Mouse (Mus musculus) heart, postnatal 36 days (tissue): ENCODE data around the gene Kcnmb1. TPM values are rescaled to one million over a fixed set of nuclear protein-coding genes. Genes with fewer than 3 reads are reported as not detected.

ENCODE experiments used
- DNase-seq, 2 experiments: peaks; one replicate each; pipeline ENCODE4 v3.0.0; 2021 to 2022
- intact Hi-C: fragments of 180-260 bp; cut with DNase I; formaldehyde crosslinking; loops from one replicate; pipeline ENCODE4 v1.15.1; 2025
- total RNA-seq, 2 experiments: library from RNA; stranded (reverse); gene quantifications; 2 replicates each; pipeline ENCODE4 v1.2.3; 2021

Gene Kcnmb1
- total RNA-seq, 2 experiments from 2014 or later: 0.84 to 0.97 TPM

DNA sequence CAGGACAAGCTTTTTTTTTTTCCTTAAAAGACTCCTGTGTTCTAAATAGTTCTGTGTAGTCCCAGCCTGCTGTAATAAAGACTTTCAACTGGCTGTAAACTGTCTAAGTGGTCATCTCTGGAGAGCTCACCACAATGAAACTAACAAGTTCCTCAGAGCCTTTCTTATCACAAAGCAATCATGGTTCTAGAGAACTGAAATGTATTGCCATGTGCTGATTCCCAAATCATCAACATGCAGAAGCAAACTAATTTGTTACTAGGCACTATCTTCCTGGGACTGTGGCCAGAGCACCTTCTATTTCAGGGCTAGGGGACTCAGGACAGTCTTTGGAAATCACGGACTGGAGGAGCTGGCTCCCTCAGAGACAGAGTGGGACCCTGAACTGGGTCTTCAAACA, 19.2 kb upstream of the Kcnmb1 start:
- intact Hi-C loops: no loop called here
- DNase-seq: no peak

DNA sequence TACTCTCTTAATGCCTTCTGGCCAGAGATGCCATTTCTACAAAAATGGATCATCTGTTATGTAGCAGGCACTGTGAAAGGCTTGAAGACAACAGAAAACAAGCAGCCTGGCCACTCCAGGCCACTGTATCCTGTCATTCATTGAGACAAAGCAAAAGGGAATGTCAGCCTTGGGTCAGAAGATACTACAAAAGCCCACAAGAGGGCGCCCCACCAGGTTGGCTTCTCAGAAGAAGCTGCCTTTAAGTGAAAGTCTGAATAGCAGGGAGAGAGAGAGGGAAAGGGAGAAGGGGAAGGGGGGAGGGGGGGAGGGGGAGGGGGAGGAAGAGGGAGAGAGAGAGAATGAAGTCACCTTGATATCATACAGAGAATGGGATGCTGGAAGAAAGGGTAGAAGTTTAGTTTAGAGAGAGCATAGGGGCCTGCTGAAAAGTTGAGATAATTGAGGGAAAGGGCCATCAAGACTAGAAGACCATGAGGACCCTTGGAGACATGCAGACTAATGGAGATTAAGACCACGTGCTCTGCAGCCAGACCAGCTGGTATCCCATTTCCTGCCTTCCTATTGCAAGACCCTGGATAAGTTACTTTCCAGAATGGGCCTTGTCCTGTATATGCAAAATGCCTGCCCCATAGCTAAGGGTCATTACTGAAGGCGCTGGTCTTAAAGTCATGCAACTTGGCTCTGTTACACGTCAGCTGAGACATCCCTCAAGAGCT, 18.6 kb upstream of the Kcnmb1 start:
- no peak for DNase-seq
- intact Hi-C loops: no loop called here

DNA sequence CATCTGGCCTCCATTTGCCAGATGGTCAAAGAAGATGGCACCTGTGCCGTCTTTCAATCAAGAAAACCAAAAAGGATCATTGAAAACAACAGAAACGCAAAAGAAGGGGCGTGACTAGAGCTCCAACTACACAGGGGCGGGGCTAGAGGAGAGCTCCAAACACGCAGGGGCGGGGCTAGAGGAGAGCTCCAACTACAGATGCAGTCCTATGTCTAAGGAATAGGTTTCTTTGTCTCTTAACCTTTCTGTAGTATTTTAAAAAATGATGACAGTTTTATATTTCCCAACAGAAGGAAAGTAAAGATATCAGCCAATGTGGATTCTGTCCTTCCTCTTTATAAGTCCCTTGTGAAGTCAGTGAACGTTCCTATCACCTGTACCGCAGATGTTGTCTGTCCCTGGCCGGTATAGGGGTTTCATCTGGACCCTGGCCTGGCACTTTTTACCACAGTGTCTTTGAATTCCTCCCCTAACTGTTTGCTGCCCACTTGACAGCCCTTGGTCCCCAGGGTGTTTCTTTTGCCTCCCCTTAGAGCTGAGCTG, 18.0 kb upstream of the Kcnmb1 start:
- intact Hi-C loops: no loop called here
- DNase-seq: no peak

DNA sequence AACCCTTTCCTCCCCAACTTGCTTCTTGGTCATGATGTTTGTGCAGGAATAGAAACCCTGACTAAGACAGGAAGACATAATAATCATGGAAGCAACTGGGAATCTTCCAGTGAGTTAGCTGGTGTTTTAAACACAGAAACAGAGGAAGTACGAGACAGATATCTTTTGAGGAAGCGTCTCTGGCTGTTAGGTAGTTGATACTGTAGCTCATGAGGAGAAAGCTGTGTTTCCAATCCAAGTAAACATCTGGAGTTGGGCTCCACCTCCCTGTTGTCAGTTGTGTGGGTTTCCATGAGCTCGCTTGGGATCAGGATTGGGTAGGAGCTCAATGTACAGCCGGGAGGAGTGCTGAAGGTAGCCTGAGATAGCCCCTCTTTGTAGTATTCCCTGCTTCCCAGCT, 16.3 kb upstream of the Kcnmb1 start:
- intact Hi-C loops: no loop called here
- no peak for DNase-seq

DNA sequence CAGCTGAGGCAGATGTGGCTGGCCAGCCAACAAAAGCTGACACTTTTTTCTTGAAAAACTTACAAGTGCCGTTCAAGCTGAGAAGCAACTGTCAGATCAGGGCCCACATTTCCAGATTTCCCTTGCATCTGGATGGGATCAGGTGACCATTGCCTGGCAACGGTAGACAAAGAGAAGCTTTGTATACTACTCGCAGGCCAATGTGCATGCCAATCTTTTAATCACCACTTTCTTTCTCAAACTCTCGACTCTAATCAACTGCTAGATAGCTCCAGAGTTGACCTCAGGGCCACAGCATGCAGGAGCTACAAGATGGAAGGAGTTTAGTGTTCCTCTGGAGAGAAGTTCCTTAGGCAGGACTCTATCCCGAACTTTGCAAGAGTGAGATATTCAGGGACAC, 11.7 kb upstream of the Kcnmb1 start:
- DNase-seq: no peak
- intact Hi-C loops: loop anchor here (10.0 kb wide), 1 partner anchor 264 kb away; no protein-coding TSS in a partner anchor

DNA sequence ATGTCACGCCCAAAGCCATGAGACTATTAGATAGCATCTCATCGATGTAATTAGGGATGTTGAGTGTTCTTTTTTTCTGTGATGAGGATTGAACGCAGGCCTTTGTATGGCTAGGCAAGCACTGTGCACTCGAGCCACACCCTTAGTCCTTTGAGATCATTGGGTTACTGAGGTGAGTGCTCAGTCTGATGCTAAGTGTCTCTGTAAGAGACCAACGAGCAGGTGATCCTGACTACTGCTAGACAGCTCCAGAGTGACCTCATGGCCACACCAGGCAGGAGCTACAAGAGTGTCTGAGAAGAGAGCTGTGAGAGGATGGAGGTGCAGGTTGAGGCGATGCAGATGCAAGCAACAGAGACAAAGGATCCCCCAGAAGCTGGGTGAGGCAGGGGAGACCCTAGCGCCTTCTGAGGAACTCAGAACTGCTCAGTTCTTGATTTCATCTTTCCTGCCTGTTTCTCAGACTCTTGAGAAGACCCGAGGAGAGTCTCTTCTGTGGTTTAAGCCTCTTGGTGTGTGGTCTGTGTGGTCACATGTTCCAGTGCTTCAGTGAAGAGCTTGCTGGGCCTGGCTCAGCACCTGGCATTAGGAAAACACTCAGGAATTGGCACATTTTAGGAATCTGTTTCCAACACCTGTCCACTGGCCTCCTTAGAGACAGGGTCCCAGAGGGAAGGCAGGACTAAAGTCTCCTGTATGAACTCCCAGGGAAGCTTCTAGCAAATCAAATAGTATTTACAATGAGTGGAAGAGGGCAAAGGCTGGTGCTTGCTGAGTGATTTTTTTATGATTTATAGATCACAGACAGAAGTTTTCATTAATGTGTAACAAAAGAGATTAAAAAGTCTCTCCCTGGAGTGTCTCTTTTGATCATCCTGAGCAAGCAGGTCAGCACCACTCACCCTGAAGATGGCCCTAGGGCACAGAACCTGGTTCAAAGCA, 10.9 kb upstream of the Kcnmb1 start:
- DNase-seq: no peak

DNA sequence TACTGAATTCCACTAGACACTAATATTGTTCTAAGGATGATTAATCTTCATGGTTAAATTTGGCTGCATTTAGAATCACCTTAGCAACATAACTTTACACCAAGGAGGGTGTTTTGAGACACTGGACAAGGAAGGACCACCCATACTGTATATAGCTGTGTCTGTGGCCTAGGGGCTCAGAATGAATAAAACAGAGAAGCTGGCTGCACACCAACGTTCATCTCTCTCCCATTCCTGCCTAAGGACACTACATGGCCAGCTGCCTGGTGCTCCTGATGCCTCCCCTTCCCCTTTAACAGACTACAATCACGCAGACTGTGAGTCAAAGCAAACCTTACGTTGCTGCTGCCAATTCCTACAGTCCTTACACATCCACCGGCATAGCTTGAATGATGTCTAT, 6.8 kb upstream of the Kcnmb1 start:
- no peak for DNase-seq
- intact Hi-C loops: loop anchor here (10.0 kb wide), 1 partner anchor 259 kb away; no protein-coding TSS in a partner anchor

More for the DNA sequence above, 10.9 kb upstream of the Kcnmb1 start:
- intact Hi-C loops: loop anchor here (10.0 kb wide), 1 partner anchor 263 kb away; no protein-coding TSS in a partner anchor

DNA sequence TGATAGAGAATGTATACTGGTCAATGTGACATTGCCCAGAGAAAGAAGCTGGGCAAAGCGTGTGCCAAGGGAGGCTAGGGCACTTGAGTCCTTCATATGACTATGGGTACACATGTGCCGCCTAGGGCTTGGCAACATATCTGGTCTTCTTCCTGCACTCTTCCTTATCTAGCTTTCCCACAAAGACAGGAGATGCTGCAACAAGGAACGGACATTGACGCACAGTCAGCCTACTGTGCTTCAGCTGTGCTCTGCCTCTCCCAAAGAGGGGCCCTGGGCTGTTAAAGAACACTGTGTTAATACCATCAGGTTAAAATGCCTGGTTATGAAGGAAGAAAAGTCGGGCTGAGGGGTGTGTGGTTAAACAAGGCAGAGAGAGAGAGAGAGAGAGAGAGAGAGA, 6.2 kb upstream of the Kcnmb1 start:
- no peak for DNase-seq
- intact Hi-C loops: loop anchor here (10.0 kb wide), 1 partner anchor 258 kb away; no protein-coding TSS in a partner anchor

DNA sequence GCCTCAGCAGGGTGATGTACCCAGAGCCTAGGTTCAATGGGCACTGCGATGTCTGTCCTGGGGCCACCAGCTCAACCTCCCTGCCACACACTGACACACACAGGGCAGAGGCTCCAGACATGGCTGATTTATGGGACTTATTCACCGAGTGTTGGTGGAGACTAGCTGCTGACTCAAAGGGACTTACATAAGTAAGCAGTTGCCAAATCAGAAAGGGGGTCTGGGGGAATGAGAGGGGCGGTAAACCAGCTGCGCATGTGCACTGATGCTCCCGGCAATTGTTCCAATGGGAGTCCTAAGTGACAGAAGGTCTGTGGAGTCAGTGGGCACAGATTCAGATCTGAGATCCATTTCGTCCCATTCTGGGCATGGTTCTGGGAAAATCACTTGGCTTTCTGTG, 5.2 kb upstream of the Kcnmb1 start:
- intact Hi-C loops: loop anchor here (10.0 kb wide), 1 partner anchor 257 kb away; no protein-coding TSS in a partner anchor
- DNase-seq: no peak

DNA sequence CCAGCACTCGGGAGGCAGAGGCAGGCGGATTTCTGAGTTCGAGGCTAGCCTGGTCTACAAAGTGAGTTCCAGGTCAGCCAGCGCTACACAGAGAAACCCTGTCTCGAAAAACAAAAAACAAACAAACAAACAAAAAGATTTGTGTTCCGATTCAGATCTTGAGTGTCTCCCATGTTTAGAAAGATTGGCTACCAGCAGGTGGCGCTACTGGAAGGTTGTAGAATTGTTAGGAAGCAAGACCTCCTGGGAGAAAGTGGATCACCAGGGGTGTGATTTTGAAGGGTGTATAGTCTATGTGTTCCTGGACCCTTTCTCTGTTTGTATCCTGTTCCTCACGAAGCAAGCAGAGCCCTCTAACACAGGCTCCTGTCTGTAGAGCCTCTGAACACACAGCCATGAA, 4.1 kb upstream of the Kcnmb1 start:
- intact Hi-C loops: loop anchor here (10.0 kb wide), 1 partner anchor 256 kb away; no protein-coding TSS in a partner anchor
- peak; percentile 44 to 64 for DNase-seq

DNA sequence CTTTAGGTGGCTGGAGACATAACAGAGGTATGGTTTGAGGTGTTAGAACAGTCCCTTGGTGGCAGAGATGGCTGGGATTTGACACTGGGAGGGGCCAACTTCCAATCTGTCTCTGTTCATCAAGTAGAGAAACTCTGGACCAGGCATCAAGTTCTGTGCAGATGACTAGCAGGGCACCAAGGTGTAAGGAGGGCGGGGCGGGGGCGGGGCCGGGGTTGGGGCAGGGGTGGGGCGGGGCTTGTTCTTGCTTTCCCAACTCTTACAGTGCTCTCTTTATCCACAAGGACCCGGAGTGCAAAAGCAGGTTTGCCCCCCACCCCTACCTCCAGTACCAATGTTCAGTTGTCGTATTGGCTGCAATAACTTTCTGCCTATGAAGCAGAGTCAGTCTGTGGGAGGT, 635 bp upstream of the Kcnmb1 start:
- intact Hi-C loops: no loop called here

DNA sequence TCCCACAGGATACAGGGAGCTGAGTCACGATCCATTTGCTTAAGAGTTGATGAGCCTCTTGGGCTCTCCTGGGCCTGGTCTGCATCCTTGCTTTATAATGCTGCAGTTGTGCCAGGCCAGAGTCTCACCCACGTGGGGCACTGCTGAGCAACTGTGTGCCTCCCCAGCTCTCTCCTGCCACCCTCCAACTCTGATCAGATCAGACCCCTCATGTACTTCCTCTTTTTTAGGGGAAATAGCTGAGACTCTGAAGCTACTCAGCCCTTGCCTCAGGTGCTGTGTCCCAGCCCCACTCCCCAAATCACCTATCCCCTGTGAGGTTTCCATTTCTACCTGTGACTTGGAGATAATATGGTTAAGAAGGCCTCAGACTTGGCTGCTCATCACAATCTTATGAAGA, 2.6 kb downstream of the Kcnmb1 start:
- no peak for DNase-seq
- intact Hi-C loops: no loop called here

More for the DNA sequence above, 635 bp upstream of the Kcnmb1 start:
- no peak for DNase-seq

DNA sequence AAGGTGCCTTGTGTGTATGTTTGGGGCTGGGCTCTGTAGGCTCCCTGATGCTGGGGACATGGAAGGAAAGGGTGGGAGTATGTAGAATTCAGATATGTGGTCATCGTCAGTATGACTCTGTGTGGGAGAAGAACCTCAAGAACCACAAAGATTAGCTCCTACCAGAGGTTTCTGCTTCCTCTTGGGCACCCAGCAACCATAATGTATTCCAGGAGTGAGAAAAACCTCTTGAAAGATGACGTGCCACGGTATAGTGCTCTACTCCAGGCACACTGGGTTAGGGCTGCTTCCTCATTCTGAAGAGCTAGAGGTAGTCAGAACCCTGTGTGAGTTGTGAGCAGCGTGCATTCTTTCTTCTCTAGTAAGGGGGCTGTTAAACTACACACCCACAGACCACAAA, 4.9 kb downstream of the Kcnmb1 start:
- intact Hi-C loops: no loop called here
- no peak for DNase-seq

DNA sequence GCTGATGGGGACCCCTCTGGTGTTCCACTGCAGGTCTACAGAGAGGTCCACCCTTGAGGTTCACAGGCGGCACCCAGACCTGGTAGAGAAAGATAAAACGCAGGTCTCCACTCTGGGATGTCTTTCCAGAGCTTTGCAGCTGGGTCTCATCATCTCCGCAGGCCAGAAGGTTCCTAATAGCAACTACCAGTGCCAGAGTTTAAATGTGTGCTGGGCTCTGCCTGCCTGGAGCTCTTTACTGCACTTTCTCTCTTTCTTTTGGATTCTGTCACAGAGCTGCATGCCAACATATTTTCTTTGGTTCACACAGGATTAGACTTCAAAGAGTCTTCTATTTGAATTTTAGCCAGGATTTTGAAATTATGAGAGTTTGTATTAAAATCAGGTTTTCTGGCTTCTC, 6.4 kb downstream of the Kcnmb1 start:
- DNase-seq: no peak
- intact Hi-C loops: no loop called here

DNA sequence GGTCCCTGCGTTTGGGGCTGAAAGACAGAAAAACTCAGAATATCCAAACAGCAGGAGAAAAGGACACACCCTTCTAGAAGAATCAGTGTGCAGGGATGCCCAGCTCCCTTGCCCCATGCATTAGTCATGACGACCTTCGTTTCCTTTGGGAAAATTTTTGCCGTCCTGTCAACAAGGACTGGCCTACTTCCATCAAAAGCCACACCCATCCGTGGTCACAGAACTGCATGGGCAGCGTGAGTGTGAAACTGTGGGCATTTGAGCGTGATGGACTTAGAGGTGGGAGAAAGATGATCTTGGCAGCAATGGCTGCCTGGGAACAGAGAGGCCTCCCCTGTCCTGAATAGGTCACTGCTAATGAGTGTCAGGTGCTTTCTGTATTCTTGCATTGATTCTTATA, 9.3 kb downstream of the Kcnmb1 start:
- intact Hi-C loops: no loop called here
- DNase-seq: no peak

DNA sequence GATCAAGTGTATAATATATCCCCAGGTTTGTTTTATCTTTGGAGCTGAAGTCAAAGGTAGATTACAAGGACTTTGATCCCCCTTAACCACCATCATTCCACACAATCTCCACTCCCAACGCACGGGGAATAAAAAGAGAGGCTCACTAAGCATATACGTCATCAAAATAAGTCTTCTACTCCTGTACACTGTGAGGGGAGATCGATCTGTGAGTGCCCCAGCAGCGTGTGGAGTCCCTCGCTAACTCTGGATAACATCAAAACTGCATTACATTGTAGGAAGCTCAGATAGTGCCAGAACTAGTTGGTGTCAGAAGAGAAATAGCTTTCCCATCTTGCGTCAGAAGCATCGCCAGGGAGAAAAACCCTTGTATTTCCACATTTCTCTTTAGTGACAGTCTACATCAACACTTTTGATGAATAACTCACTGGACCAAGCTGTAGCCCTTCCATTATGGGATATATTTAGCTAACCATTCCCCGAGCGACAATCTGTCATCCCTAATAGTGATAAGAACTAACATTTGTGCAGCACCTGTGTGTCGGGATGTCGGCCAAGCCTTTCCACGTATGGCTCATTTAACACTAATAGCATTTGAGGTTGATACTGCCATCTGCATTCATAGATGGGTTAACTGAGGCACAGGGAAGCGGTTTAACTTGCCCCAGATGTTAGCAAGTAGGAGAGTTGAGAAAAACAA, 11.7 kb downstream of the Kcnmb1 start:
- intact Hi-C loops: no loop called here
- no peak for DNase-seq

DNA sequence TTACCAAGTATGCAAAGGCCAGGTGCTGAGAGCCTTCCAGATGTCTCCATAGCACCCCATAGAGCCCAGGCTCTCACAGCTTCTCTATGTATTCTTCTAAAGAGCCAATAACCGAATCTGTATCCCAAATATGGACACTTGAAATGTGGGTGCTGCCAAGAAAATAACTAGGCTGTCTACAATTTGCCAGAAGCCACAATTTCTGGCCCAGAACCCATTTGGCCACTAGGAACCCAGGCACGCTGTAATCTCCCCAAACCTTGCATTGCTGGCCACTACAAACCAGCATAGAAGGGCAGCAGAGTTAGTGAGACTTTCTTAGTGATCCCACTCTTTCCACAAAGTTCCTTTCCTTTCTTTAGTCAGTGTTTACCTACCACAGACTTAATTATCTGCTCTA, 12.3 kb downstream of the Kcnmb1 start:
- intact Hi-C loops: no loop called here
- DNase-seq: no peak

DNA sequence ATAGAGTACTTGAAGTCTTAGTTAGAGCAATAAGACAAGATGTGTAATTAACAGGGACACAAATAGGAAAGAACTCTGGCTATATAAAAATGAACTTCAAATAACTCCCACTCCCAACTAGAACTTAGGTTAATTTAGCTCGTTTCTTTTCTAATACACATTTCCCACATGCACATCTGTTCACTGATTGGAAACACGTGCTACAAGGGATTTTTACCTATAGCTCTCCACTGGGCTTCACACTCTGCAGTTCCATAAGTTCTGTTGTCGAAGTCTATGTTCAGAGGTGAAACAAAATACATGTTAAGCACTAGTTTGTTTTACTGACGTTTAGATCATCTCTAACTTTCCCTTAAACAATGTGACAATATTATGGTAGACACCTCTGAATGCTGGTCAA, 17.3 kb downstream of the Kcnmb1 start:
- intact Hi-C loops: no loop called here
- no peak for DNase-seq

DNA sequence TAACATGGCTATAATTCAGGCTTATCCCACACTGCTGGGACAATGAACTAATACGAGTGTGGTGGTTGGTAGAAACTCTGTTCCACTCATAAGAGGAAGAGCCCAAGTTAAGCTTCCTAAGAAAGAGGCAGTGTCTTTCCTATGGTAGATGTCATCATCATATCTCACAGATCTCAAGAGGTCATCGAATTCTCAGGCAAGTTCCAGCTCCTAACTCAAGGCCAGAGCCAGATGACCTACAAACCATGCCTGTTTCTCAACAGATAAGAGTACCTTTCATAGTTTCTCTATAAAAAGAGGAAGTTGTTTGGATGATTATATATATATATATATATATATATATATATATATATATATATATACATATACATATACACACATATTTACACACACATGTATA, 23.7 kb downstream of the Kcnmb1 start:
- DNase-seq: no peak

DNA sequence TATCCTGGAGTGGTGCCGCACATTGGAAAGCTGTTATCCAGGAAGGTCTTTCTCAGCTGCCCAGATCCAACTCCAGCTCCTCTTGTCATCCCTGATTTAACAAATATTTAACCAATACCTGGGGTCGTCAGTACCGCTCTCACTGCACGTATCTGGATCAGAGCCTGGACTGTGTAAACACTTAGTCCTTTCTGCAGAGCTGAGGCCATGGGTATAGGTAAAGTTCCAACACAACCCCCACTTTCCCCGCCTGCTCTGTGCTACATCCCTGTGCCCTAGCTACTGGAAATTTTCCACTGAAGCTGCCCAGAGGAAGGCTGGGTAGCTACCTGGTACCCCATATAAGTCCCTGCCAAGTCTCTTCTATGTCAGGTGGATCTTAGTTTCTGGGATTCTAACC, 27.2 kb downstream of the Kcnmb1 start:
- no peak for DNase-seq
- intact Hi-C loops: no loop called here

More for the DNA sequence above, 23.7 kb downstream of the Kcnmb1 start:
- intact Hi-C loops: no loop called here

DNA sequence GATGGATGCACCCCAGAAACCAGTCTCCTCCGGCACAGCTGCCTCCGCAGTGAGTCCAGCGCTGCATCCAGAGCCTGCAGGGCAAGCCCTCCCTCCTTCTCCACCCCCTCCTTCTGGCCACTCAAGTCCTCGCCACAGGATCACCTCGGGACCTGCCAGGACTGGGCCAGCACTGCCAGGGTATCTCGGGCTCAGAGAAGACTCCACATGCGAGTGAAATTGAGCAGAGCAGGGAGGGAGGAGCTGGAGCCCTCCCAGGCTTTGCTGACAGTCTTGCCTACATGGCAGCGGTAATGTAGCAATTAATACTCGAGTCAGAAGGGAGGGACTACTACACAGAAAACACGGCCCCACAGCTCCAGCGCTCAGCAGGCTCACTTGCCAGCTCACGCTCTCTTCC, 30.1 kb downstream of the Kcnmb1 start, which contains the start of gene Kcnip1:
Kcnip1 (minus strand) TSS at position 215 of the 400 bp plus-strand sequence.
- intact Hi-C loops: no loop called here
- no peak for DNase-seq
